Mouse (Mus musculus): ENCODE data around the gene Olfr1204.

GRCm38 (mm10) chr2:88829437-88829836 is 19.7 kb upstream of the Olfr1204 start, which contains the start of gene Olfr1205:
- TF ChIP-seq CTCF (IDR thresholded peaks at IDR 0.05 in 2 of 3, conservative IDR thresholded peaks at IDR 0.05 in 1 of 3; ENCODE audit: control insufficient read depth in 1 of 3, insufficient read depth in 1 of 3, low read depth in 2 of 3, low read length in 3 of 3, poor library complexity in 1 of 3, severe bottlenecking in 1 of 3) (no peak), GATA1 (IDR thresholded peaks at IDR 0.05; ENCODE audit: low read depth, low read length) (no peak), TBP (IDR thresholded peaks at IDR 0.05; ENCODE audit: low read depth, low read length) (no peak), MAX (IDR thresholded peaks at IDR 0.05; ENCODE audit: low read length) (no peak), ELF1 (IDR thresholded peaks at IDR 0.05; ENCODE audit: low read depth, low read length) (no peak)

Measured in MEL (cell line).